Mouse (Mus musculus): ENCODE results near the gene Smad6.

The Smad6 gene

DNA sequence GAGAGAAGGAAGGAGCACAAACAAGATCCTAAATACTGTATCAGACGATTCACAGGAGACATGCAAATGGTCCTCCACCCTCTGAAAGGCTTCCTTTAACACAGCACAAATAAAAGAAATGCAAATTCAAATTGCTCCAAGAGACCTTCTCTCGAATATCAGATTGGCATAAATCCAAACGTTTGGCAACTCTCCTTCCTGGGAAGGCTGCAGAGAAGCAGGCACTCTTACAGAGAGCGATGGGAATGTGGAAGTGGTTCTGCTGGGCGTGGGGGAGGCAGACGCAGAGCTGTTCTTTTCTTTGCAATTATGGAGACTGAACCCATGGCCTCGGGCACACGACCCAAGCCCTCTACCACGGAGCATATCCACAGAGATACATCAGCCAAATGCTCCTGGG, 109.8 kb downstream of the Smad6 start:
- peak; percentile 66 for DNase-seq (ENCODE audit: low read depth)

DNA sequence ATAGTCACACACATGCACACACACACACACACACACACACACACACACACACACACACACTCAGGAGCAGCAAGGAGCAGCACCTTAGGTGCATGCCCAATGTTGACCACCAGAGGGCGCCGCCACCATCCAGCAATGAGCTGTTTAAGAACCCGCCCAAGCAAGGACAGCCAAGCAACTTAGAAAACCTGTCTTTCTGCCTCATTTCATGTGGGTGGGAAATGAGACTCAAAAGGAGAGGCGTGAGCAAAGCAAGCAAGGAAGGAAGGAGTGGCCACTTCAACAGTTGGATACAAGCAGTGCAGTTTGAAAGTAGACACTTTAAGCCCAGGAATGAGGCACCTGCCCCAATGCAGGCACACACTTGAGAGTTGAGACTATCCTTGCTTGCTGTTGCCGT, 112.2 kb downstream of the Smad6 start:
- DNase-seq (ENCODE audit: low read depth): no peak

DNA sequence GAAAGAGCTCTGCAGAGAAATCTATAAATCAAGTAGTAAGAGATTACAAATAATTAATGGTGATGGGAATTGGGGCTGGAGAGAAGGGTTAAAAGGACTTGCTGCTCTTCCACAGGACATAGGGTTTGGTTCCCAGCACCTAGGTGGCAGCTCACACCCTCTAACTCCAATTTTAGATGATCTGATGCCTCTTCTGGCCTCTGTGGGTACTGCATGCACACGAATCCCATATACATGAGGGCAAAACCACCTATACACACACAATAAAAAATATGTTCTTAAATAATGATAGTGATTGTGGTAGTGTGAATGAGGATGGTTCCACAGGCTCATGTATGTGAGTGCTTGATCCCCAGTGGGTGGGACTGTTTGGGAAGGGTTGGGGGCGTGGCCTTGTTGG, 117.3 kb downstream of the Smad6 start:
- no peak for DNase-seq (ENCODE audit: low read depth)

All from fibroblast of lung, adult 2 months (primary cell).